Mouse (Mus musculus): ENCODE data around the gene Cenpw. TPM values are rescaled to one million over a fixed set of nuclear protein-coding genes. Genes with fewer than 3 reads are reported as not detected.

The Cenpw gene
- total and polyA plus RNA-seq, 3 experiments: 21.2 to 52.2 (median 21.5) TPM

DNA sequence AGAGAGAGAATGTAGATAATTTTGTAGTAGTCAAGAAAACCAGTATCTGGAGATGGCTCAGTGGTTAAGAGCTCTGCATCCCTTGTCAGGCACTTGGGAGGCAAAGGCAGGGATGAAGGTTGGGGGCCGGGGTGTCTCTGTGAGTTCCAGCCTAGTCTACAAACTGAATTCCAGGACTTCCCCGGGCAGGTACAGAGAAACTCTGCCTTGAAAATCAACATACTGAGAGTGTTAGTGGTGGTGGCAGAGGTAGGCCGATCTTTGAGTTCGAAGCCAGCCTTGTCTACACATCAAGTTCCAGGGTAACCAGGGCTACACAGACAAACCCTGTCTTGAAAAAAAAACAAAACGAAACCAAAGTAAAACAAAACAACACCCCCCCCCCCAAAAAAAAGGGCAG lies 859 bp downstream of the Cenpw start:
- Histone ChIP-seq H3K4me1 (ENCODE audit: control insufficient read depth in 1 of 2, insufficient read depth in 2 of 2) (peaks cover 0 to 10% of the 10 kb centered on the region in 2 experiments; a peak in 2 of 4 replicates), H3K27ac (ENCODE audit: insufficient read depth, low read depth) (no peak overlapping the region), H3K4me3 (replicated peaks in 1 of 3; ENCODE audit: low read depth in 2 of 3, low read length in 2 of 3, poor library complexity in 1 of 3) (peak overlapping the region; percentile 70 to 85 (median 84)), H3K9me3 (replicated peaks; ENCODE audit: low read length) (no peaks in the 10 kb centered on the region), H3K9ac (ENCODE audit: insufficient read depth, low read depth) (peak overlapping the region; percentile 78; the same call in 1 of the 2 replicates), H3K4me2 (ENCODE audit: insufficient read depth, low read depth, poor library complexity, severe bottlenecking) (peak overlapping the region; percentile 86), H3K36me3 (replicated peaks in 1 of 2; ENCODE audit: control insufficient read depth in 1 of 2, insufficient read depth in 1 of 2, low read length in 1 of 2) (peaks cover 2 to 14% of the 10 kb centered on the region in 2 experiments), H3K79me2 (replicated peaks; ENCODE audit: control insufficient read depth, extremely low read depth, insufficient read depth, poor library complexity, severe bottlenecking) (peaks cover 20% of the 10 kb centered on the region), H3K27me3 (replicated peaks) (no peaks in the 10 kb centered on the region)
- in situ Hi-C loops (cut with MboI; ENCODE audit: low pct_ligation_motif_present, low pct_unique_long_range_greater_than_20kb, low sequenced_read_pairs) (no loop called here), dilution Hi-C loops (cut with MboI; ENCODE audit: extremely low pct_ligation_motif_present, extremely low pct_unique_long_range_greater_than_20kb, low sequenced_read_pairs) (no loop called here)
- DNase-seq (ENCODE audit: extremely low read depth): peak; percentile 14
- TF ChIP-seq MAZ (IDR thresholded peaks at IDR 0.05; ENCODE audit: low read depth, low read length) (no peak), ELF1 (IDR thresholded peaks at IDR 0.05; ENCODE audit: low read depth, low read length) (no peak), IRF4 (IDR thresholded peaks at IDR 0.05; ENCODE audit: low read depth, low read length) (no peak), MXI1 (IDR thresholded peaks at IDR 0.05; ENCODE audit: low read depth, low read length) (no peak), ZNF384 (IDR thresholded peaks at IDR 0.05; ENCODE audit: low read depth, low read length) (no peak), CHD2 (IDR thresholded peaks at IDR 0.05; ENCODE audit: low read length) (no peak), RCOR1 (conservative IDR thresholded peaks at IDR 0.05; ENCODE audit: low read depth, low read length) (no peak), MEF2A (IDR thresholded peaks at IDR 0.05; ENCODE audit: borderline replicate concordance, low read depth, low read length) (no peak), PAX5 (IDR thresholded peaks at IDR 0.05; ENCODE audit: low read length) (no peak), GABPA (IDR thresholded peaks at IDR 0.05; ENCODE audit: insufficient replicate concordance, low read depth, low read length) (no peak), ZC3H11A (IDR thresholded peaks at IDR 0.05; ENCODE audit: low read depth, low read length) (no peak), KAT2A (IDR thresholded peaks at IDR 0.05; ENCODE audit: insufficient replicate concordance, low read length) (no peak), MYC (IDR thresholded peaks at IDR 0.05; ENCODE audit: low read depth, low read length) (no peak), E2F4 (IDR thresholded peaks at IDR 0.05; ENCODE audit: insufficient replicate concordance, low read depth, low read length) (no peak), MAX (IDR thresholded peaks at IDR 0.05; ENCODE audit: low read length) (no peak), USF2 (conservative IDR thresholded peaks at IDR 0.05; ENCODE audit: low read depth, low read length) (no peak)

DNA sequence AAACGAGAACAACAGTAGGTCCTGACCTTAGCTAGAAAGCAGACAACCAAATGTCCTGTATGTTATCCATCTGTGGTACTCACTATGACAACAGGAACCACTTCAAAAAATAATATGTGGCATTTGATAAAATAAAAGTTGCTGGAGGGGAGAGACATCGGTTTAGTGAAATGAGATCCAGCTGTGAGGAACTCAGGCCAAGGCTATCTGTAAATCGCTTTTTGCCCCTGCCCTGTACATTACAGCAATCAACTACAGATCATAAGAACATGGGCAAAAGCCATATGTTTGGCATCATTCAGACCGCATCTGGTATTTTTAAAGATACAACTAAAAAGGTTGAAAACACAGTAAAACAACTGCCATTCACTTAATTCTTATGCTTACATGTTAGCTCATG lies 32.7 kb downstream of the Cenpw start:
- DNase-seq (ENCODE audit: extremely low read depth): no peak
- H3K9me3 ChIP-seq (replicated peaks; ENCODE audit: low read length): no peaks in the 10 kb centered on the region
- no peak overlapping the region for H3K9ac ChIP-seq (ENCODE audit: insufficient read depth, low read depth)
- dilution Hi-C loops (cut with MboI; ENCODE audit: extremely low pct_ligation_motif_present, extremely low pct_unique_long_range_greater_than_20kb, low sequenced_read_pairs) (no loop called here), in situ Hi-C loops (cut with MboI; ENCODE audit: low pct_ligation_motif_present, low pct_unique_long_range_greater_than_20kb, low sequenced_read_pairs) (no loop called here)
- H3K27me3 ChIP-seq (replicated peaks): no peaks in the 10 kb centered on the region
- no peaks in the 10 kb centered on the region for H3K36me3 ChIP-seq (replicated peaks in 1 of 2; ENCODE audit: control insufficient read depth in 1 of 2, insufficient read depth in 1 of 2, low read length in 1 of 2)
- no peak overlapping the region for H3K4me3 ChIP-seq (replicated peaks in 1 of 3; ENCODE audit: low read depth in 2 of 3, low read length in 2 of 3, poor library complexity in 1 of 3)
- no peak overlapping the region for H3K27ac ChIP-seq (ENCODE audit: insufficient read depth, low read depth)
- H3K79me2 ChIP-seq (replicated peaks; ENCODE audit: control insufficient read depth, extremely low read depth, insufficient read depth, poor library complexity, severe bottlenecking): no peaks in the 10 kb centered on the region
- H3K4me2 ChIP-seq (ENCODE audit: insufficient read depth, low read depth, poor library complexity, severe bottlenecking): no peak overlapping the region
- TF ChIP-seq SMC3 (IDR thresholded peaks at IDR 0.05; ENCODE audit: low read depth, low read length): no peak
- no peak for TF ChIP-seq NELFE (IDR thresholded peaks at IDR 0.05; ENCODE audit: low read depth, low read length)
- no peak for TF ChIP-seq MXI1 (IDR thresholded peaks at IDR 0.05; ENCODE audit: low read depth, low read length)
- no peak for TF ChIP-seq RCOR1 (conservative IDR thresholded peaks at IDR 0.05; ENCODE audit: low read depth, low read length)
- no peak for TF ChIP-seq KAT2A (IDR thresholded peaks at IDR 0.05; ENCODE audit: insufficient replicate concordance, low read length)
- no peak for TF ChIP-seq CHD2 (IDR thresholded peaks at IDR 0.05; ENCODE audit: low read length)
- no peak for TF ChIP-seq POLR2A (IDR thresholded peaks at IDR 0.05; ENCODE audit: low read depth, low read length)
- TF ChIP-seq ELF1 (IDR thresholded peaks at IDR 0.05; ENCODE audit: low read depth, low read length): no peak
- TF ChIP-seq IRF4 (IDR thresholded peaks at IDR 0.05; ENCODE audit: low read depth, low read length): no peak
- no peak for TF ChIP-seq BHLHE40 (IDR thresholded peaks at IDR 0.05; ENCODE audit: low read depth, low read length)
- no peak for TF ChIP-seq ZKSCAN1 (IDR thresholded peaks at IDR 0.05; ENCODE audit: borderline replicate concordance, low read depth, low read length)
- TF ChIP-seq UBTF (IDR thresholded peaks at IDR 0.05; ENCODE audit: low read depth, low read length): no peak
- TF ChIP-seq MEF2A (IDR thresholded peaks at IDR 0.05; ENCODE audit: borderline replicate concordance, low read depth, low read length): no peak
- TF ChIP-seq ZMIZ1 (IDR thresholded peaks at IDR 0.05; ENCODE audit: low read depth, low read length): no peak
- H3K4me1 ChIP-seq (ENCODE audit: control insufficient read depth in 1 of 2, insufficient read depth in 2 of 2): no peaks in the 10 kb centered on the region
